Mouse (Mus musculus) CH12.LX (cell line): ENCODE data around the gene Clec2d. TPM values are rescaled to one million over a fixed set of nuclear protein-coding genes. Genes with fewer than 3 reads are reported as not detected.

Experiments
- DNase-seq: peaks from one replicate; pipeline ENCODE4 v3.0.0-alpha.2; 2013; ENCODE audit errors: extremely low read depth
- H3K27ac ChIP-seq: 2 replicates; pipeline ENCODE4 v1.5.1; 2012; ENCODE audit warnings: low read depth, mild to moderate bottlenecking, control low read depth, moderate library complexity; ENCODE audit not compliant: insufficient read depth
- H3K27me3 ChIP-seq: replicated peaks from 2 replicates; pipeline ENCODE3; 2012; ENCODE audit warnings: inconsistent platforms
- H3K36me3 ChIP-seq, 2 experiments: replicated peaks in 1 of 2; 2 replicates each; pipeline versions ENCODE3 to v1.6.1; 2012; ENCODE audit warnings: inconsistent platforms in 1 of 2, low read length in 1 of 2, mild to moderate bottlenecking in 1 of 2, mixed read lengths in 1 of 2, moderate library complexity in 1 of 2; ENCODE audit not compliant: control insufficient read depth in 1 of 2, insufficient read depth in 1 of 2
- H3K4me1 ChIP-seq, 2 experiments: 2 replicates each; pipeline ENCODE4 v1.6.1; 2012; ENCODE audit warnings: inconsistent platforms in 1 of 2, moderate library complexity in 1 of 2; ENCODE audit not compliant: insufficient read depth in 2 of 2, control insufficient read depth in 1 of 2
- H3K4me2 ChIP-seq: 2 replicates; pipeline ENCODE4 v1.6.1; 2012; ENCODE audit warnings: low read depth, mild to moderate bottlenecking, control low read depth; ENCODE audit not compliant: poor library complexity, insufficient read depth, severe bottlenecking
- H3K4me3 ChIP-seq, 3 experiments: fragments of 150-350 bp in 1 of 3; sonication (generic) in 1 of 3; replicated peaks in 1 of 3; 2 replicates each; pipeline versions ENCODE3 to v1.5.1; 2011 to 2012; ENCODE audit warnings: low read depth in 2 of 3, low read length in 2 of 3, mild to moderate bottlenecking in 2 of 3, moderate library complexity in 2 of 3, control low read depth in 1 of 3, improper control_type of control experiment in 1 of 3, inconsistent platforms in 1 of 3, mixed read lengths in 1 of 3; ENCODE audit not compliant: poor library complexity in 1 of 3
- H3K79me2 ChIP-seq: replicated peaks from 2 replicates; pipeline ENCODE4 v1.6.1; 2012; ENCODE audit warnings: mild to moderate bottlenecking, moderate library complexity; ENCODE audit not compliant: control insufficient read depth, poor library complexity, insufficient read depth, severe bottlenecking; ENCODE audit errors: extremely low read depth
- H3K9ac ChIP-seq: 2 replicates; pipeline ENCODE4 v1.6.1; 2012; ENCODE audit warnings: low read depth, mild to moderate bottlenecking, control low read depth, moderate library complexity; ENCODE audit not compliant: insufficient read depth
- H3K9me3 ChIP-seq: replicated peaks from 2 replicates; pipeline ENCODE3; 2012; ENCODE audit warnings: low read length, inconsistent platforms, mixed read lengths
- BHLHE40 ChIP-seq: IDR thresholded peaks from 2 replicates; pipeline ENCODE4 v1.6.1; 2011; ENCODE audit warnings: mild to moderate bottlenecking, low read depth, low read length, improper control_type of control experiment
- CHD1 ChIP-seq: IDR thresholded peaks from 2 replicates; pipeline ENCODE4 v1.6.1; 2012; ENCODE audit warnings: low read depth, low read length, improper control_type of control experiment, inconsistent platforms
- CHD2 ChIP-seq: IDR thresholded peaks from 2 replicates; pipeline ENCODE4 v1.6.1; 2011; ENCODE audit warnings: low read length, improper control_type of control experiment
- CTCF ChIP-seq, 2 experiments: IDR thresholded peaks in 1 of 2; conservative IDR thresholded peaks in 1 of 2; 2 replicates each; pipeline ENCODE4 v1.5.1; 2011 to 2012; ENCODE audit warnings: low read depth in 2 of 2, low read length in 2 of 2, improper control_type of control experiment in 1 of 2, inconsistent platforms in 1 of 2, mild to moderate bottlenecking in 1 of 2, moderate library complexity in 1 of 2
- E2F4 ChIP-seq: IDR thresholded peaks from 2 replicates; pipeline ENCODE4 v1.6.1; 2011; ENCODE audit warnings: low read depth, low read length, improper control_type of control experiment; ENCODE audit not compliant: insufficient replicate concordance
- ELF1 ChIP-seq: IDR thresholded peaks from 2 replicates; pipeline ENCODE4 v1.6.1; 2014; ENCODE audit warnings: low read depth, mild to moderate bottlenecking, inconsistent platforms, low read length, improper control_type of control experiment
- GABPA ChIP-seq: IDR thresholded peaks from 2 replicates; pipeline ENCODE4 v1.6.1; 2012; ENCODE audit warnings: low read depth, low read length, improper control_type of control experiment, inconsistent platforms; ENCODE audit not compliant: insufficient replicate concordance
- HCFC1 ChIP-seq: IDR thresholded peaks from 2 replicates; pipeline ENCODE4 v1.6.1; 2012; ENCODE audit warnings: low read depth, mild to moderate bottlenecking, inconsistent platforms, low read length, improper control_type of control experiment
- JUN ChIP-seq: IDR thresholded peaks from 2 replicates; pipeline ENCODE4 v1.6.1; 2011; ENCODE audit warnings: low read depth, mild to moderate bottlenecking, low read length, improper control_type of control experiment, moderate library complexity; ENCODE audit not compliant: insufficient read depth
- JUND ChIP-seq: conservative IDR thresholded peaks from 2 replicates; pipeline ENCODE4 v1.6.1; 2011; ENCODE audit warnings: low read depth, low read length, improper control_type of control experiment
- MAX ChIP-seq: IDR thresholded peaks from 2 replicates; pipeline ENCODE4 v1.6.1; 2011; ENCODE audit warnings: low read length, improper control_type of control experiment
- MAZ ChIP-seq: IDR thresholded peaks from 2 replicates; pipeline ENCODE4 v1.6.1; 2012; ENCODE audit warnings: low read depth, mild to moderate bottlenecking, inconsistent platforms, low read length, improper control_type of control experiment, moderate library complexity
- MYC ChIP-seq: IDR thresholded peaks from 2 replicates; pipeline ENCODE4 v1.6.1; 2011; ENCODE audit warnings: low read depth, mild to moderate bottlenecking, improper control_type of control experiment, low read length
- NRF1 ChIP-seq: IDR thresholded peaks from 2 replicates; pipeline ENCODE4 v1.6.1; 2014; ENCODE audit warnings: low read depth, mild to moderate bottlenecking, inconsistent platforms, low read length, improper control_type of control experiment, moderate library complexity
- POLR2A ChIP-seq: IDR thresholded peaks from 2 replicates; pipeline ENCODE4 v1.6.1; 2011; ENCODE audit warnings: low read depth, mild to moderate bottlenecking, improper control_type of control experiment, low read length
- RCOR1 ChIP-seq: conservative IDR thresholded peaks from 2 replicates; pipeline ENCODE4 v1.6.1; 2012; ENCODE audit warnings: low read depth, mild to moderate bottlenecking, inconsistent platforms, low read length, improper control_type of control experiment
- TBP ChIP-seq: conservative IDR thresholded peaks from 2 replicates; pipeline ENCODE4 v1.6.1; 2011; ENCODE audit warnings: low read depth, low read length, improper control_type of control experiment
- UBTF ChIP-seq: IDR thresholded peaks from 2 replicates; pipeline ENCODE4 v1.6.1; 2012; ENCODE audit warnings: low read depth, mild to moderate bottlenecking, inconsistent platforms, low read length, improper control_type of control experiment, moderate library complexity
- USF1 ChIP-seq: IDR thresholded peaks from 2 replicates; pipeline ENCODE4 v1.6.1; 2014; ENCODE audit warnings: low read depth, mild to moderate bottlenecking, inconsistent platforms, low read length, improper control_type of control experiment
- USF2 ChIP-seq: conservative IDR thresholded peaks from 2 replicates; pipeline ENCODE4 v1.6.1; 2011; ENCODE audit warnings: low read depth, low read length, improper control_type of control experiment
- ZC3H11A ChIP-seq: IDR thresholded peaks from 2 replicates; pipeline ENCODE4 v1.6.1; 2012; ENCODE audit warnings: low read depth, mild to moderate bottlenecking, inconsistent platforms, low read length, improper control_type of control experiment
- ZMIZ1 ChIP-seq: IDR thresholded peaks from 2 replicates; pipeline ENCODE4 v1.6.1; 2012; ENCODE audit warnings: low read depth, mild to moderate bottlenecking, inconsistent platforms, low read length, improper control_type of control experiment
- dilution Hi-C: fragments of 300-500 bp; cut with MboI; formaldehyde crosslinking; loops from 2 replicates; pipeline ENCODE4 v1.14.3; 2020; ENCODE audit warnings: low sequenced_read_pairs; ENCODE audit not compliant: extremely low pct_unique_long_range_greater_than_20kb, extremely low pct_ligation_motif_present
- in situ Hi-C: fragments of 300-500 bp; cut with MboI; formaldehyde crosslinking; loops from 3 replicates; pipeline ENCODE4 v1.14.3; 2019; ENCODE audit warnings: low sequenced_read_pairs, low pct_ligation_motif_present, low pct_unique_long_range_greater_than_20kb, mixed read lengths
- polyA plus RNA-seq: library from polyadenylated mRNA; unstranded; fragments of >175 nt; gene quantifications from 2 replicates; pipeline ENCODE4 v1.2.1, GENCODE M21; 2012; ENCODE audit warnings: low read depth; ENCODE audit not compliant: insufficient read length
- total RNA-seq, 2 experiments: library from RNA; depleted of rRNA; stranded (reverse); fragments of 300-350 nt in 1 of 2; fragments of >200 nt in 1 of 2; gene quantifications; 2 replicates each; pipeline ENCODE4 v1.2.3; 2012 to 2014

Gene Clec2d
- total and polyA plus RNA-seq, 3 experiments: 5.1 to 50.7 (median 25.9) TPM

GRCm38 (mm10) chr6:129232842-129233205 lies 52.4 kb downstream of the Clec2d start (continued):
- TF ChIP-seq USF1 (no peak), RCOR1 (no peak), HCFC1 (no peak), CTCF (conservative IDR thresholded peaks at IDR 0.05 in 1 of 2, IDR thresholded peaks at IDR 0.05 in 1 of 2; ENCODE audit: low read depth in 2 of 2, low read length in 2 of 2) (no peak), USF2 (peak; percentile 11; the same call in 1 of the 2 replicates), ELF1 (peak; percentile 82), GABPA (no peak), NRF1 (no peak), JUND (no peak; the same call in 1 of the 2 replicates), MAX (peak; percentile 51; the same call in 1 of the 2 replicates), POLR2A (peak; percentile 54), ZC3H11A (no peak), MAZ (no peak), E2F4 (no peak), TBP (peak; percentile 95)

GRCm38 (mm10) chr6:129233366-129233954 lies 53.0 kb downstream of the Clec2d start:
- Histone ChIP-seq H3K27me3 (no peaks in the 10 kb centered on the region), H3K4me1 (peaks cover 37 to 68% of the 10 kb centered on the region in 2 experiments), H3K9ac (peak overlapping the region; percentile 68), H3K4me3 (peak overlapping the region in 1 of 3 experiments; percentile 21), H3K9me3 (peaks cover 9% of the 10 kb centered on the region), H3K79me2 (peaks cover 3% of the 10 kb centered on the region; the same call in 1 of the 2 replicates), H3K4me2 (peak overlapping the region; percentile 43), H3K27ac (peak overlapping the region; percentile 100), H3K36me3 (peaks cover 0 to 9% of the 10 kb centered on the region in 2 experiments)
- in situ Hi-C loops (loop anchor here (5.0 kb wide), 1 partner anchor 51 kb away; the partner anchor contains the start of gene Clec2d), dilution Hi-C loops (no loop called here)
- TF ChIP-seq USF1 (no peak), ZMIZ1 (no peak), ZC3H11A (no peak), CTCF (conservative IDR thresholded peaks at IDR 0.05 in 1 of 2, IDR thresholded peaks at IDR 0.05 in 1 of 2; ENCODE audit: low read depth in 2 of 2, low read length in 2 of 2) (no peak), CHD1 (no peak), UBTF (no peak), BHLHE40 (no peak), USF2 (no peak; the same call in 1 of the 2 replicates), MYC (no peak), JUN (no peak), GABPA (no peak), CHD2 (peak; percentile 12; the same call in 1 of the 2 replicates), POLR2A (peak; percentile 47; the same call in 1 of the 2 replicates)
- no peak for DNase-seq
